Mouse (Mus musculus) MEL (cell line): ENCODE measurements around the gene Chid1. TPM values are rescaled to one million over a fixed set of nuclear protein-coding genes. Genes with fewer than 3 reads are reported as not detected.
A peak's percentile ranks its signal among the peaks of the same experiment; 100 is the strongest.

Experiments
- DNase-seq: peaks from one replicate; pipeline ENCODE4 v3.0.0; 2011; ENCODE audit warnings: low read depth, low spot score
- H3K27ac ChIP-seq: 2 replicates; pipeline ENCODE4 v1.5.1; 2012; ENCODE audit warnings: low read depth, mild to moderate bottlenecking, control low read depth, low read length, moderate library complexity; ENCODE audit not compliant: control insufficient read depth
- H3K27me3 ChIP-seq, 2 experiments: fragments of 150-350 bp in 1 of 2; sonication (generic) in 1 of 2; 2 replicates each; pipeline ENCODE4 v1.6.1; 2012; ENCODE audit warnings: low read length in 2 of 2, mild to moderate bottlenecking in 2 of 2, improper control_type of control experiment in 1 of 2, moderate library complexity in 1 of 2; ENCODE audit not compliant: insufficient read depth in 2 of 2, control insufficient read depth in 1 of 2
- H3K36me3 ChIP-seq, 2 experiments: 2 replicates each; pipeline ENCODE4 v1.6.1; 2012 to 2014; ENCODE audit warnings: low read length in 2 of 2, improper control_type of control experiment in 1 of 2, inconsistent platforms in 1 of 2, mild to moderate bottlenecking in 1 of 2; ENCODE audit not compliant: insufficient read depth in 2 of 2, control insufficient read depth in 1 of 2
- H3K4me1 ChIP-seq, 2 experiments: fragments of 150-350 bp in 1 of 2; sonication (generic) in 1 of 2; 2 replicates each; pipeline ENCODE4 v1.6.1; 2012; ENCODE audit warnings: low read length in 2 of 2, improper control_type of control experiment in 1 of 2, mild to moderate bottlenecking in 1 of 2; ENCODE audit not compliant: insufficient read depth in 2 of 2, control insufficient read depth in 1 of 2
- H3K4me3 ChIP-seq, 2 experiments: fragments of 150-350 bp in 1 of 2; sonication (generic) in 1 of 2; 2 replicates each; pipeline ENCODE4 v1.5.1; 2012; ENCODE audit warnings: low read depth in 2 of 2, low read length in 2 of 2, mild to moderate bottlenecking in 2 of 2, moderate library complexity in 2 of 2, control low read depth in 1 of 2, improper control_type of control experiment in 1 of 2; ENCODE audit not compliant: control insufficient read depth in 1 of 2, insufficient read depth in 1 of 2
- H3K79me2 ChIP-seq: 2 replicates; pipeline ENCODE4 v1.6.1; 2012; ENCODE audit warnings: mild to moderate bottlenecking, low read length, moderate library complexity; ENCODE audit not compliant: control insufficient read depth, poor library complexity, insufficient read depth
- H3K9ac ChIP-seq: 2 replicates; pipeline ENCODE4 v1.6.1; 2012; ENCODE audit warnings: low read depth, mild to moderate bottlenecking, control low read depth, low read length, moderate library complexity; ENCODE audit not compliant: control insufficient read depth, poor library complexity, severe bottlenecking
- H3K9me3 ChIP-seq: fragments of 150-350 bp; sonication (generic); replicated peaks from 2 replicates; pipeline ENCODE4 v1.6.1; 2012; ENCODE audit warnings: mild to moderate bottlenecking, low read length, improper control_type of control experiment, moderate library complexity; ENCODE audit not compliant: insufficient read depth
- BHLHE40 ChIP-seq: IDR thresholded peaks from 2 replicates; pipeline ENCODE4 v1.6.1; 2012; ENCODE audit warnings: low read depth, mild to moderate bottlenecking, inconsistent platforms, low read length, improper control_type of control experiment, borderline replicate concordance
- CHD1 ChIP-seq: IDR thresholded peaks from 2 replicates; pipeline ENCODE4 v1.6.1; 2012; ENCODE audit warnings: low read depth, mild to moderate bottlenecking, inconsistent platforms, low read length, improper control_type of control experiment
- CHD2 ChIP-seq: IDR thresholded peaks from 2 replicates; pipeline ENCODE4 v1.6.1; 2011; ENCODE audit warnings: low read length, improper control_type of control experiment
- CTCF ChIP-seq, 3 experiments: IDR thresholded peaks in 2 of 3; conservative IDR thresholded peaks in 1 of 3; 2 replicates each; pipeline ENCODE4 v1.5.1; 2011 to 2012; ENCODE audit warnings: low read length in 3 of 3, low read depth in 2 of 3, mild to moderate bottlenecking in 2 of 3, improper control_type of control experiment in 1 of 3, inconsistent platforms in 1 of 3, mixed read lengths in 1 of 3, moderate library complexity in 1 of 3; ENCODE audit not compliant: control insufficient read depth in 1 of 3, insufficient read depth in 1 of 3, poor library complexity in 1 of 3, severe bottlenecking in 1 of 3
- E2F4 ChIP-seq: IDR thresholded peaks from 2 replicates; pipeline ENCODE4 v1.6.1; 2011; ENCODE audit warnings: low read depth, low read length, improper control_type of control experiment, borderline replicate concordance
- ELF1 ChIP-seq: IDR thresholded peaks from 2 replicates; pipeline ENCODE4 v1.6.1; 2014; ENCODE audit warnings: low read depth, mild to moderate bottlenecking, inconsistent platforms, low read length, improper control_type of control experiment, moderate library complexity
- EP300 ChIP-seq, 2 experiments: IDR thresholded peaks; 2 replicates each; pipeline ENCODE4 v1.6.1; 2011; ENCODE audit warnings: improper control_type of control experiment in 2 of 2, low read length in 2 of 2, low read depth in 1 of 2, mild to moderate bottlenecking in 1 of 2
- ETS1 ChIP-seq: IDR thresholded peaks from 2 replicates; pipeline ENCODE4 v1.6.1; 2012; ENCODE audit warnings: low read depth, mild to moderate bottlenecking, inconsistent platforms, low read length, improper control_type of control experiment, moderate library complexity
- GATA1 ChIP-seq: IDR thresholded peaks from 2 replicates; pipeline ENCODE4 v1.6.1; 2011; ENCODE audit warnings: low read depth, low read length, improper control_type of control experiment
- JUND ChIP-seq: IDR thresholded peaks from 2 replicates; pipeline ENCODE4 v1.6.1; 2011; ENCODE audit warnings: low read depth, mild to moderate bottlenecking, improper control_type of control experiment, low read length
- KAT2A ChIP-seq: conservative IDR thresholded peaks from 2 replicates; pipeline ENCODE4 v1.6.1; 2012; ENCODE audit warnings: low read depth, low read length, improper control_type of control experiment, inconsistent platforms
- MAFK ChIP-seq: IDR thresholded peaks from 2 replicates; pipeline ENCODE4 v1.6.1; 2011; ENCODE audit warnings: low read depth, mild to moderate bottlenecking, low read length, improper control_type of control experiment, borderline replicate concordance
- MAX ChIP-seq: IDR thresholded peaks from 2 replicates; pipeline ENCODE4 v1.6.1; 2011; ENCODE audit warnings: low read length, improper control_type of control experiment
- MEF2A ChIP-seq: IDR thresholded peaks from 2 replicates; pipeline ENCODE4 v1.6.1; 2014; ENCODE audit warnings: low read depth, mild to moderate bottlenecking, inconsistent platforms, low read length, improper control_type of control experiment; ENCODE audit not compliant: poor library complexity, insufficient replicate concordance, severe bottlenecking; ENCODE audit errors: extremely low read depth
- MXI1 ChIP-seq: IDR thresholded peaks from 2 replicates; pipeline ENCODE4 v1.6.1; 2011; ENCODE audit warnings: mild to moderate bottlenecking, low read depth, low read length, improper control_type of control experiment
- MYB ChIP-seq: IDR thresholded peaks from 2 replicates; pipeline ENCODE4 v1.6.1; 2011; ENCODE audit warnings: mild to moderate bottlenecking, low read depth, low read length, improper control_type of control experiment
- MYC ChIP-seq: IDR thresholded peaks from 2 replicates; pipeline ENCODE4 v1.6.1; 2011; ENCODE audit warnings: low read depth, mild to moderate bottlenecking, low read length, improper control_type of control experiment, moderate library complexity
- NELFE ChIP-seq: IDR thresholded peaks from 2 replicates; pipeline ENCODE4 v1.6.1; 2011; ENCODE audit warnings: low read depth, low read length, improper control_type of control experiment
- NRF1 ChIP-seq: IDR thresholded peaks from 2 replicates; pipeline ENCODE4 v1.6.1; 2014; ENCODE audit warnings: low read depth, mild to moderate bottlenecking, inconsistent platforms, low read length, improper control_type of control experiment, moderate library complexity; ENCODE audit not compliant: poor library complexity, insufficient read depth, severe bottlenecking
- POLR2A ChIP-seq, 2 experiments: IDR thresholded peaks; 2 replicates each; pipeline ENCODE4 v1.6.1; 2011 to 2012; ENCODE audit warnings: low read length in 2 of 2, mild to moderate bottlenecking in 2 of 2, control low read depth in 1 of 2, improper control_type of control experiment in 1 of 2, low read depth in 1 of 2, moderate library complexity in 1 of 2; ENCODE audit not compliant: control insufficient read depth in 1 of 2, insufficient read depth in 1 of 2, poor library complexity in 1 of 2
- POLR2AphosphoS2 ChIP-seq: IDR thresholded peaks from 2 replicates; pipeline ENCODE4 v1.6.1; 2011; ENCODE audit warnings: low read length, improper control_type of control experiment
- POLR2AphosphoS5 ChIP-seq: IDR thresholded peaks from 2 replicates; pipeline ENCODE4 v1.6.1; 2012; ENCODE audit warnings: low read depth, borderline replicate concordance, mild to moderate bottlenecking, inconsistent platforms, low read length, moderate library complexity, mixed read lengths
- RAD21 ChIP-seq: IDR thresholded peaks from 2 replicates; pipeline ENCODE4 v1.6.1; 2011; ENCODE audit warnings: mild to moderate bottlenecking, low read depth, low read length, improper control_type of control experiment
- RCOR1 ChIP-seq: IDR thresholded peaks from 2 replicates; pipeline ENCODE4 v1.6.1; 2012; ENCODE audit warnings: low read depth, mild to moderate bottlenecking, inconsistent platforms, low read length, improper control_type of control experiment
- SIN3A ChIP-seq: IDR thresholded peaks from 2 replicates; pipeline ENCODE4 v1.6.1; 2012; ENCODE audit warnings: low read length, improper control_type of control experiment, inconsistent platforms
- SMC3 ChIP-seq: IDR thresholded peaks from 2 replicates; pipeline ENCODE4 v1.6.1; 2011; ENCODE audit warnings: low read depth, low read length, improper control_type of control experiment
- TBP ChIP-seq: IDR thresholded peaks from 2 replicates; pipeline ENCODE4 v1.8.0; 2011; ENCODE audit warnings: low read depth, low read length, improper control_type of control experiment
- TCF12 ChIP-seq: IDR thresholded peaks from 2 replicates; pipeline ENCODE4 v1.6.1; 2014; ENCODE audit warnings: low read depth, mild to moderate bottlenecking, inconsistent platforms, low read length, improper control_type of control experiment, moderate library complexity
- UBTF ChIP-seq: IDR thresholded peaks from 2 replicates; pipeline ENCODE4 v1.6.1; 2012; ENCODE audit warnings: low read depth, mild to moderate bottlenecking, inconsistent platforms, low read length, improper control_type of control experiment, moderate library complexity, borderline replicate concordance; ENCODE audit not compliant: insufficient read depth
- USF1 ChIP-seq: IDR thresholded peaks from 2 replicates; pipeline ENCODE4 v1.6.1; 2014; ENCODE audit warnings: low read depth, mild to moderate bottlenecking, inconsistent platforms, low read length, improper control_type of control experiment, moderate library complexity
- USF2 ChIP-seq, 2 experiments: IDR thresholded peaks; 2 replicates each; pipeline ENCODE4 v1.6.1; 2011 to 2012; ENCODE audit warnings: improper control_type of control experiment in 2 of 2, low read length in 2 of 2, borderline replicate concordance in 1 of 2, inconsistent platforms in 1 of 2, low read depth in 1 of 2, mild to moderate bottlenecking in 1 of 2; ENCODE audit not compliant: insufficient read depth in 1 of 2
- ZC3H11A ChIP-seq: IDR thresholded peaks from 2 replicates; pipeline ENCODE4 v1.6.1; 2012; ENCODE audit warnings: low read depth, mild to moderate bottlenecking, inconsistent platforms, low read length, improper control_type of control experiment
- ZKSCAN1 ChIP-seq: IDR thresholded peaks from 2 replicates; pipeline ENCODE4 v1.6.1; 2012; ENCODE audit warnings: low read depth, mild to moderate bottlenecking, inconsistent platforms, low read length, improper control_type of control experiment, moderate library complexity
- ZMIZ1 ChIP-seq: IDR thresholded peaks from 2 replicates; pipeline ENCODE4 v1.6.1; 2012; ENCODE audit warnings: low read depth, mild to moderate bottlenecking, inconsistent platforms, low read length, improper control_type of control experiment, moderate library complexity
- ZNF384 ChIP-seq: IDR thresholded peaks from 2 replicates; pipeline ENCODE4 v1.6.1; 2012; ENCODE audit warnings: low read depth, mild to moderate bottlenecking, inconsistent platforms, low read length, improper control_type of control experiment
- polyA plus RNA-seq, 2 experiments: library from polyadenylated mRNA; stranded (reverse) in 1 of 2; unstranded in 1 of 2; fragments of >175 nt in 1 of 2; fragments of >200 nt in 1 of 2; gene quantifications; 2 replicates each; pipeline versions ENCODE4 v1.2.1 to v1.2.4; 2012; ENCODE audit warnings: low replicate concordance in 2 of 2, low read depth in 1 of 2; ENCODE audit not compliant: insufficient read length in 2 of 2, insufficient read depth in 1 of 2, missing spikeins in 1 of 2
- total RNA-seq: library from RNA; depleted of rRNA; stranded (reverse); fragments of 300-350 nt; gene quantifications from 2 replicates; pipeline ENCODE4 v1.2.3, GENCODE M21; 2012

Chid1 gene
- total and polyA plus RNA-seq, 3 experiments = 36.1 to 46.7 TPM; not detected in 1

DNA sequence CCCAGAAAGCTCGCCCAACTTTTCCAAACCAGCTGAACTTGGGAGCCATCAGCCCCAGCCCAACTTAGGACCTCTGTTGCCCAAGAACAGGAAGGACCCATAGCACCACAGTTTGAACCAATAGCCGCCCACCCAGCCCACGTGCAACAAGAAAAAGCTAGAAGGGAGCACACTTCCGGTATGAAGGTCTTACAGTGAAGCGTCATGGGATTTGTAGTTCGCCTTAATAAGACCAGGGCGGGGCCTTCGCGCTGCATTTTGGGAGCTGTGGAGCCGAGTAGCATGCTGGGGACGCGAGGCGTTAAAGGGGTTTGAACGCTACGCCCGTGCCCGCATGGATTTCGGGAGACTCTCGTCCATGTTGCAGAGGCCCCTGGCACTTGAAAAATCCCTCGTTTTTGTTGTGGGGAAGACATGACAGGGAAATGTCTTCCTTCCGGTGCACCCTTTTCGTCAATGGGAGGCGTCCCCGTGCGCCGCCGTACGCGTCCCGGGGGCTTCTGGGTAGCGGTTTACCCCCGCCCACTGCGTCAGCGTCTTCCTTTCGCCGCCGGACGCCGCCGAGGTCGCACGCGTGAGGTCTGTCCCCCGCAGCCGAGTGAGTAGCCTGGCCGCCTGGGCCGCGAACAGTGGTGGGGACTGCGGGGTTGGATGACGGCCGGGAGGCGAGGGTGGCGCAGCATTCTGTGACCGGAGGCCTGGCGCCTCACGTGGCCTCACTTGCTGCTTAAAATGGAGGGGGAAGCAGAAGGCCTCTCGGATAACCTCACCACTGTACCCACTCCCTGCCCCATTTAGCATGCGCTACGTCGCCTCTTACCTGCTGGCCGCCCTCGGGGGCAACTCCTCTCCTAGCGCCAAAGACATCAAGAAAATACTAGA, 92.3 kb downstream of the Chid1 start, which contains the start of gene Rplp2:
Rplp2 (plus strand) TSS at position 261 of the 882 bp plus-strand sequence.
- Histone ChIP-seq H3K27ac (peak within 1 kb of the TSS; percentile 92), H3K9me3 (no peaks in the 10 kb centered on the region), H3K79me2 (peaks cover 40% of the 10 kb centered on the region), H3K9ac (peak within 1 kb of the TSS; percentile 92), H3K4me1 (peaks cover 0 to 36% of the 10 kb centered on the region in 2 experiments; a peak in 2 of 4 replicates), H3K27me3 (no peaks in the 10 kb centered on the region), H3K36me3 (peaks cover 15 to 32% of the 10 kb centered on the region in 2 experiments), H3K4me3 (peak within 1 kb of the TSS; percentile 72 to 87)
- peak; percentile 98 for DNase-seq
- TF ChIP-seq MEF2A (no peak), MXI1 (peak; percentile 99), ZNF384 (peak; percentile 50), CTCF (IDR thresholded peaks at IDR 0.05 in 2 of 3, conservative IDR thresholded peaks at IDR 0.05 in 1 of 3; ENCODE audit: control insufficient read depth in 1 of 3, insufficient read depth in 1 of 3, low read depth in 2 of 3, low read length in 3 of 3, poor library complexity in 1 of 3, severe bottlenecking in 1 of 3) (0 out of 6 replicates have a peak, but pooled peaks of 1 of the 3 experiments have one; percentile 7), UBTF (no peak), MAFK (no peak), ZMIZ1 (peak; percentile 72), RAD21 (no peak), USF2 (IDR thresholded peaks at IDR 0.05; ENCODE audit: borderline replicate concordance in 1 of 2, insufficient read depth in 1 of 2, low read depth in 1 of 2, low read length in 2 of 2) (no peak), NELFE (peak; percentile 84), BHLHE40 (no peak; the same call in 1 of the 2 replicates), MAX (peak; percentile 98), EP300 (IDR thresholded peaks at IDR 0.05; ENCODE audit: low read depth in 1 of 2, low read length in 2 of 2) (no peak), ZC3H11A (no peak), SMC3 (no peak), MYC (peak; percentile 98), JUND (no peak), CHD1 (0 out of 2 replicates have a peak, but pooled peaks have one; percentile 63), POLR2AphosphoS2 (peak; percentile 88), E2F4 (no peak), NRF1 (peak; percentile 50; the same call in 1 of the 2 replicates), POLR2AphosphoS5 (0 out of 2 replicates have a peak, but pooled peaks have one; percentile 17), KAT2A (peak; percentile 86), ZKSCAN1 (no peak), GATA1 (no peak), TBP (peak; percentile 87; the same call in 1 of the 2 replicates), POLR2A (IDR thresholded peaks at IDR 0.05; ENCODE audit: control insufficient read depth in 1 of 2, insufficient read depth in 1 of 2, low read depth in 1 of 2, low read length in 2 of 2, poor library complexity in 1 of 2) (peak; percentile 87 to 93), MYB (no peak), RCOR1 (no peak), TCF12 (peak; percentile 65), ELF1 (peak; percentile 94), ETS1 (peak; percentile 39; the same call in 1 of the 2 replicates), SIN3A (peak; percentile 93), USF1 (peak; percentile 85), CHD2 (no peak)
